Mouse (Mus musculus): ENCODE measurements around the gene Wnt3a. TPM values are rescaled to one million over a fixed set of nuclear protein-coding genes. Genes with fewer than 3 reads are reported as not detected.

Wnt3a gene
- polyA plus RNA-seq, 1 experiment from 2014 or later: not detected

- Histone ChIP-seq H3K36me3 (ENCODE audit: control insufficient read depth, insufficient read depth, low read length) (no peaks in the 10 kb centered on the region), H3K9me3 (ENCODE audit: control insufficient read depth, low read depth, low read length) (no peaks in the 10 kb centered on the region), H3K9ac (replicated peaks; ENCODE audit: low read depth, low read length) (no peak overlapping the region), H3K4me2 (replicated peaks; ENCODE audit: low read depth, low read length) (no peak overlapping the region), H3K27me3 (ENCODE audit: control insufficient read depth, insufficient read depth, low read length) (peaks cover 34% of the 10 kb centered on the region), H3K4me1 (ENCODE audit: control insufficient read depth, insufficient read depth, low read length) (no peaks in the 10 kb centered on the region), H3K4me3 (ENCODE audit: low read depth, low read length) (no peak overlapping the region), H3K27ac (ENCODE audit: low read length) (no peak overlapping the region)
- ATAC-seq (ENCODE audit: insufficient number of reproducible peaks, insufficient read depth, low FRiP score, low read depth): no peak
- WGBS: 21% methylated on average over 14 of the region's 14 CpGs
Observed at GRCm38 (mm10) chr11:59284146-59284545, 6.4 kb downstream of the Wnt3a start.

- ATAC-seq (ENCODE audit: insufficient number of reproducible peaks, insufficient read depth, low FRiP score, low read depth): no peak
- H3K4me1 ChIP-seq (ENCODE audit: control insufficient read depth, insufficient read depth, low read length): no peaks in the 10 kb centered on the region
Observed at GRCm38 (mm10) chr11:59282933-59283332, 7.6 kb downstream of the Wnt3a start.

GRCm38 (mm10) chr11:59282111-59282510, 8.4 kb downstream of the Wnt3a start:
- Histone ChIP-seq H3K9ac (replicated peaks; ENCODE audit: low read depth, low read length) (no peak overlapping the region), H3K4me3 (ENCODE audit: low read depth, low read length) (no peak overlapping the region), H3K4me2 (replicated peaks; ENCODE audit: low read depth, low read length) (no peak overlapping the region), H3K4me1 (ENCODE audit: control insufficient read depth, insufficient read depth, low read length) (no peaks in the 10 kb centered on the region), H3K27ac (ENCODE audit: low read length) (no peak overlapping the region), H3K27me3 (ENCODE audit: control insufficient read depth, insufficient read depth, low read length) (peaks cover 15% of the 10 kb centered on the region; the same call in 1 of the 2 replicates), H3K36me3 (ENCODE audit: control insufficient read depth, insufficient read depth, low read length) (no peaks in the 10 kb centered on the region), H3K9me3 (ENCODE audit: control insufficient read depth, low read depth, low read length) (no peaks in the 10 kb centered on the region)
- ATAC-seq (ENCODE audit: insufficient number of reproducible peaks, insufficient read depth, low FRiP score, low read depth): no peak
- WGBS: 68% methylated on average over 5 of the region's 5 CpGs

More at GRCm38 (mm10) chr11:59282933-59283332, 7.6 kb downstream of the Wnt3a start:
- Histone ChIP-seq H3K27ac (ENCODE audit: low read length) (no peak overlapping the region), H3K4me2 (replicated peaks; ENCODE audit: low read depth, low read length) (no peak overlapping the region), H3K36me3 (ENCODE audit: control insufficient read depth, insufficient read depth, low read length) (no peaks in the 10 kb centered on the region), H3K27me3 (ENCODE audit: control insufficient read depth, insufficient read depth, low read length) (peaks cover 22% of the 10 kb centered on the region), H3K9me3 (ENCODE audit: control insufficient read depth, low read depth, low read length) (no peaks in the 10 kb centered on the region), H3K9ac (replicated peaks; ENCODE audit: low read depth, low read length) (no peak overlapping the region), H3K4me3 (ENCODE audit: low read depth, low read length) (no peak overlapping the region)
- 58% methylated on average over 10 of the region's 10 CpGs for WGBS

- Histone ChIP-seq H3K4me1 (ENCODE audit: control insufficient read depth, insufficient read depth, low read length) (no peaks in the 10 kb centered on the region), H3K9me3 (ENCODE audit: control insufficient read depth, low read depth, low read length) (no peaks in the 10 kb centered on the region), H3K27me3 (ENCODE audit: control insufficient read depth, insufficient read depth, low read length) (no peaks in the 10 kb centered on the region), H3K9ac (replicated peaks; ENCODE audit: low read depth, low read length) (no peak overlapping the region), H3K4me2 (replicated peaks; ENCODE audit: low read depth, low read length) (no peak overlapping the region), H3K36me3 (ENCODE audit: control insufficient read depth, insufficient read depth, low read length) (no peaks in the 10 kb centered on the region), H3K4me3 (ENCODE audit: low read depth, low read length) (no peak overlapping the region), H3K27ac (ENCODE audit: low read length) (no peak overlapping the region)
- WGBS: 66% methylated on average over 4 of the region's 4 CpGs
- ATAC-seq (ENCODE audit: insufficient number of reproducible peaks, insufficient read depth, low FRiP score, low read depth): no peak
Observed at GRCm38 (mm10) chr11:59278047-59278446, 12.5 kb downstream of the Wnt3a start.

- no peaks in the 10 kb centered on the region for H3K9me3 ChIP-seq (ENCODE audit: control insufficient read depth, low read depth, low read length)
- WGBS: 25% methylated on average over 2 of the region's 2 CpGs
- no peak overlapping the region for H3K9ac ChIP-seq (replicated peaks; ENCODE audit: low read depth, low read length)
- no peak overlapping the region for H3K4me2 ChIP-seq (replicated peaks; ENCODE audit: low read depth, low read length)
- no peaks in the 10 kb centered on the region for H3K27me3 ChIP-seq (ENCODE audit: control insufficient read depth, insufficient read depth, low read length)
- H3K36me3 ChIP-seq (ENCODE audit: control insufficient read depth, insufficient read depth, low read length): no peaks in the 10 kb centered on the region
- no peak overlapping the region for H3K4me3 ChIP-seq (ENCODE audit: low read depth, low read length)
- no peak for ATAC-seq (ENCODE audit: insufficient number of reproducible peaks, insufficient read depth, low FRiP score, low read depth)
- no peaks in the 10 kb centered on the region for H3K4me1 ChIP-seq (ENCODE audit: control insufficient read depth, insufficient read depth, low read length)
- H3K27ac ChIP-seq (ENCODE audit: low read length): no peak overlapping the region
Observed at GRCm38 (mm10) chr11:59276877-59277276, 13.7 kb downstream of the Wnt3a start.

GRCm38 (mm10) chr11:59274184-59274583, 16.4 kb downstream of the Wnt3a start:
- 71% methylated on average over 2 of the region's 3 CpGs for WGBS

GRCm38 (mm10) chr11:59266727-59267126, 23.8 kb downstream of the Wnt3a start:
- peaks cover 3% of the 10 kb centered on the region; the same call in 1 of the 2 replicates for H3K4me1 ChIP-seq (ENCODE audit: control insufficient read depth, insufficient read depth, low read length)
- H3K27ac ChIP-seq (ENCODE audit: low read length): no peak overlapping the region
- WGBS: 40% methylated on average over 6 of the region's 6 CpGs
- no peak for ATAC-seq (ENCODE audit: insufficient number of reproducible peaks, insufficient read depth, low FRiP score, low read depth)
- H3K27me3 ChIP-seq (ENCODE audit: control insufficient read depth, insufficient read depth, low read length): peaks cover 17% of the 10 kb centered on the region
- H3K9me3 ChIP-seq (ENCODE audit: control insufficient read depth, low read depth, low read length): no peaks in the 10 kb centered on the region; the same call in 1 of the 2 replicates
- H3K9ac ChIP-seq (replicated peaks; ENCODE audit: low read depth, low read length): no peak overlapping the region
- no peaks in the 10 kb centered on the region for H3K36me3 ChIP-seq (ENCODE audit: control insufficient read depth, insufficient read depth, low read length)
- H3K4me2 ChIP-seq (replicated peaks; ENCODE audit: low read depth, low read length): no peak overlapping the region
- H3K4me3 ChIP-seq (ENCODE audit: low read depth, low read length): no peak overlapping the region

More at GRCm38 (mm10) chr11:59274184-59274583, 16.4 kb downstream of the Wnt3a start:
- ATAC-seq (ENCODE audit: insufficient number of reproducible peaks, insufficient read depth, low FRiP score, low read depth): no peak
- Histone ChIP-seq H3K27ac (ENCODE audit: low read length) (no peak overlapping the region), H3K4me2 (replicated peaks; ENCODE audit: low read depth, low read length) (no peak overlapping the region), H3K9me3 (ENCODE audit: control insufficient read depth, low read depth, low read length) (no peaks in the 10 kb centered on the region), H3K4me3 (ENCODE audit: low read depth, low read length) (no peak overlapping the region), H3K27me3 (ENCODE audit: control insufficient read depth, insufficient read depth, low read length) (no peaks in the 10 kb centered on the region), H3K36me3 (ENCODE audit: control insufficient read depth, insufficient read depth, low read length) (no peaks in the 10 kb centered on the region), H3K9ac (replicated peaks; ENCODE audit: low read depth, low read length) (no peak overlapping the region), H3K4me1 (ENCODE audit: control insufficient read depth, insufficient read depth, low read length) (no peaks in the 10 kb centered on the region)

GRCm38 (mm10) chr11:59265154-59265813, 25.3 kb downstream of the Wnt3a start:
- no peak overlapping the region for H3K9ac ChIP-seq (replicated peaks; ENCODE audit: low read depth, low read length)
- H3K4me1 ChIP-seq (ENCODE audit: control insufficient read depth, insufficient read depth, low read length): peaks cover 3% of the 10 kb centered on the region; the same call in 1 of the 2 replicates
- WGBS: 67% methylated on average over 8 of the region's 8 CpGs
- H3K9me3 ChIP-seq (ENCODE audit: control insufficient read depth, low read depth, low read length): no peaks in the 10 kb centered on the region; the same call in 1 of the 2 replicates
- H3K27me3 ChIP-seq (ENCODE audit: control insufficient read depth, insufficient read depth, low read length): peaks cover 17% of the 10 kb centered on the region
- no peak overlapping the region for H3K4me3 ChIP-seq (ENCODE audit: low read depth, low read length)
- no peak overlapping the region for H3K4me2 ChIP-seq (replicated peaks; ENCODE audit: low read depth, low read length)
- H3K36me3 ChIP-seq (ENCODE audit: control insufficient read depth, insufficient read depth, low read length): no peaks in the 10 kb centered on the region
- ATAC-seq (ENCODE audit: insufficient number of reproducible peaks, insufficient read depth, low FRiP score, low read depth): no peak
- H3K27ac ChIP-seq (ENCODE audit: low read length): no peak overlapping the region
